Mouse (Mus musculus) telencephalon, adult 2 months (tissue): ENCODE measurements at regions not wholly inside any gene's neighbourhood (a gene's known extent, or its start where the extent isn't known, plus 50 kb on each side); places are given as distances from the start of the nearest gene placed in this dataset.
"Not testable (repeated sequence)": the region's sequence is repeated elsewhere in the genome, so short reads cannot be mapped to it uniquely, and the experiment has no call there.

ENCODE experiments used
- DNase-seq: peaks from one replicate; pipeline ENCODE4 v3.0.0-alpha.2; 2011; ENCODE audit warnings: low read depth, low spot score

DNA sequence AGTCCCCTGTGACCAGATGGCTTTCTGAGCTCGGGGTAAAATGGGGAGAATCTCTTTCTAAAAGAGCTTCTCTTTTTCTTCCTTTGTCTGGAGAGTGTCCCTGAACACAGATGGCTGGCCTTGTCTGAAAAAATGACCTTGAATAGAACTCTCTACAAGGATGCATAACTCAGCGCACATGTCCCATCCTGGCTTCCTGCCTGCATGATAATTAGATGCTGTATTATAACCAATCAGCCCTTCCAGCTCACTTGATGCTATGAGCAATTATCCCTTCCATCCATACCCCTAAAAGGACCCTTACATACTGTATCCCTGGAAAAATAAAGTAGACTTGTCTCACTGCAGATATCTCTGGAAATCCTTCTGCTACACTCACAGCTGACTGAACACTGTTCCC lies 199.7 kb upstream of the Slc7a11 start:
- no peak for DNase-seq

DNA sequence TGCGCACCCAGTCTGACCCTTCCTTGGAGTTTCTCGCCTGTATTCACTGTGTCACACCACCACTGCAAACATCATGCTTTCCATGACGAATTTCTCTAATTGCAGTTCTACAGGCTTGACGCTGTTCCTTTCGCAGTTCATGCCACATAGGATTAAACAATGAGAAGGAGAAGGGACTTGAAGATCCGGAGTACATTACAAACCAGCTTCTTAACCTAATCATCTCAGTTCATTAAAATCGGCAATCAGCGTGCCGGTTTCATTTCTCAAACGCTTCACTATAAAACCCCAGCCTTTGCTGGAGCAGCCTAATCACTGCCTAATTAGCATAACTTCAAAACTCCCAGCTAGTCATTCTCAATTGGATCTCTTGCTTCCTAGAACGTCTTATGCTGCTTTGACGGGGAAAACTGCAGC lies 196.5 kb upstream of the Slc7a11 start:
- peak; percentile 22 for DNase-seq

DNA sequence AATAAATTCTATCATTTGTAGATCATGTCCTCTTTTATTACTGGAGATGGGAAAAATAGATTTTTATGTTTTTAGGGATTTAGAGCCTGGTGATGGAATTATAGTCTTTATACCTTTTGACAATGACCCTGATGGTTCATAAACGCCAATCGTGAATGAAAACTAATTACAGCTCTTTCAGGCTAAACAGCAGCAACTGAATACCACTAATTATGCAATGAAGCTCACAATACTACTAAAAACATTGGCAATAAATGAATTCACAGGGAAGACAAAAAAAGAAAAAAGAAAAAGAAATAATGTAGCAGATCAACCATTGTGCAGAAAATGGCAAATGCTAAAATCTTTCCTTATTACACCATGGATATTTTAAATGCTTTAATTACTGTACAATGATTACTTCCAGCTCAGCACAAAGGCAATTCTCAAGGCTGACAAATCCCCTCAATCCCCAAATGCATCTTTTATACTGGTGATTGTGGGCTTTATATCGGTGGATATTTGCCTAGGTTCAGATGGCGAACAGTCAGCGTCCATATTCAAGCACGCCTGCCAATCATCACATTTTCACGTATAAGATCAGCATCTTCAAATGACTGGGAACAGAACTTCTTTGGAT lies 191.2 kb upstream of the Slc7a11 start:
- DNase-seq, result no peak

DNA sequence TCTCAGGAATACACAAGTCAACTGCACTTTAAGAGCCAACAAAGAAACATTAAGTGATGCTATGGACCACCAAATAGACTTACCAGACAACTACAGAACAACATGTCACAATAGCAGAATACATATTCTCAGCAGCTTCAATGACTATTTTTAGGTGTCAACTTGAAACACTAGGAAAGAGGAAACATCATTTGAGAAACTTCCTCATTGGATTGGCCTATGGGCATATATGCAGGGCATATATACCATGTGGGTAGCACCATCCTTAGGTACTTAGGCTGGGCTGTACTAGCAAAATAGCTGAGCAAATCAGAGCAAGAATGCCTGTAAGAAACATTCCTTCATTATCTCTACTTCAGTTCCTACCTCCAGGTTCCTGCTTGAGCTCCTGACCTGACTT lies 187.9 kb upstream of the Slc7a11 start:
- no peak for DNase-seq

DNA sequence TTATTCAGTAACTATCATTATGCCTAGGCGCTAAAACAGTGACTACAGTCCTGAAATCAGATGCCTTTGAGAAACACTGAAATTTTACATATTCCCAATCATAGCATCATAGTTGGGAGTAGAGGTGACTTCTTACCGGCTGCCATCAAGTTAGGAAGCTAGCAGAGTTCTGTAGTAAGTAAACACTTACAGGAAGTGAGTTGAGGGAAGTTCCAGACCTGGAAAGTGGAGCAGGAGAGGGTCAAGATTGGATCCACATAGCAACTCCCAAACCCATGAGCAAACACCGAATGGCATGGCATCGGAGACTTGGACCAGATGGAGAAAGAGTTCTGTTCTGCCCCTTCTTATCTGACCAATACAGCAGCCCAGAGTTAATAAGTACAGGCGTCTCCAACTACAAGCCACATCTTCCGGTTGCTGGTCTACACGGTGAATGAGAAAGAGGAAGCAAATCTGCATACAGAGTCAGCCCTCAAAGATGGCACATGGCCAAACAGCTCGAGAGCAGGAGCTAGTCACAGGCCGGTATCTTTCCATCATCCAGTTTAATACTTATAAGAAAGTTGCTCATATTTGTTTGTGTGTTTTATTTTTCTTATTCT lies 184.8 kb upstream of the Slc7a11 start:
- no peak for DNase-seq

DNA sequence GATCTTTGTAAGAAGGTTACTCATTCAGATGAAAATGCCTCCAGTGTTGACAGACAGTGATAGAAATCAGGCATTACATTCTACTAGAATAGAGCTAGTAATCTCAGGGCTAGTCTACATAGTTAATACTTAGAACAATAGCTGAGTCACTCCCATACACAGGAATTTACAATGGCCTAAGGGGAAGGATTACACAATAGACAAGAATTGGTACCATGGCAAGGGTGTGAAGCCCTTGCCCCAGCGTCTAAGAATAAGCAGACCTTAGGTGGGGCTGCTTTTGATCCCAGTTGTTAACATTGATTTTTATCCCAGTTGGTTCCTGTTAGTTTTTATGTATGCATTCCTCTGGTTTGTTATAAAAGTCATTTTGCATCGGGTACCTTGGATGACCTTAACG lies 177.8 kb upstream of the Slc7a11 start:
- not testable (repeated sequence) for DNase-seq

DNA sequence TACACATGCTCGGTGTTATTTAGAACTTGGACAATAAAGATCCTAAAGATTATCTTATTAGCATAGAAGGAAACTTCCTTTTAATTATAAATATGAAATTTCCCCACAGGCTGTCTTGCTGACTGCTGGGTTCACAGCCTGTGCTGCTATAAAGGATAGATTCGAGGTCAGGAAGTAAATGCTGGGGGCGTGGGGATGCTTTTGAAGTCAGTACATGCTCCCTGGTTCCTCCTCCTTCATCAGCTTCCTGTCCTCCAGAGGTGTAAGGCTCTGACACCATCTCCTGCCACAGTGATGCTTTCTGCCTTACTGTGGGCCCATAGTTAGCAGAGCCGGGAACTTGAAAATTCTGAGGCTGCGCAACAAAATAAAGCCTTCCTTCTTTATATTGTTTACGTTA lies 175.6 kb upstream of the Slc7a11 start:
- no peak for DNase-seq

DNA sequence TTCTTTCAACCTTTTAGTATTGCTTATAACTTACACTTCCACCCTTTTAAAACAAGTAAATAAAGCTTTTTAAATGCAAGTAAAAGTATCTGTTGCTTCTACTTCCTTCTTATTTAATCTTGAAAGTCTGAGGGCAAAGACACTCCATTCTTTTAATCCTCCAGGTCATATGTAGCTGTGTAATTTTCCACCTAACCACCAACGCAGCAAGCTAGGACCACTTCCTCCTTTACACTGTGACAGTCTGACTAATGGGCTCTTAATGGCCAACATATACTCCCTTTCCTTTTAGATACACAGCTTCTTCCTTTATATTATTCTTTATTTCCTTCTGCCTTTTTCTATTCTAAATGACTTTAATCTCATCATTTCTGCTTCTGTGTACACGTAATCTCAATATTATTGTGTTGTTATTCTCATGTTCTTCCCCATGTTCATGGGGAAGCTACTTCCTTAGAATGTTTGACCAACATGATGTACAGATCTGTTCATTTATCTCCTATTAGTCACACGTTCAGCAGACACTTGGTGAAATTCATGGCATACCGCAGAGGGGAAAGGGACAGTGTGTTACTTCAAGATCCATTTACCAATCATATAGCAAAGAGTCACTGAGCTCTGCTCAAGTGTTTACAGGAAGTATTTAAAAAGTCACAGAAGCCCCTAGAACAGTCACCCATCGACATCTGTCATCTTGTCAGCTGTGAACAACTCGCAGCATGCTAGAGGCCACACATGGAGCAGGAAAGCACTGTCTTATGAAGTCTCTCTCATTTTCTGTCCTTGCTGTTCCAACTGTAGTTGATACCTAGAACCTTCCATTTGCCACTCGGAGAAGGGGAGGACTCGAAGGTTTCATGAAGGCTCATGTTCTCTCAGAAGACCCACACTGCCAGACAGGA lies 172.2 kb upstream of the Slc7a11 start:
- DNase-seq, result no peak

DNA sequence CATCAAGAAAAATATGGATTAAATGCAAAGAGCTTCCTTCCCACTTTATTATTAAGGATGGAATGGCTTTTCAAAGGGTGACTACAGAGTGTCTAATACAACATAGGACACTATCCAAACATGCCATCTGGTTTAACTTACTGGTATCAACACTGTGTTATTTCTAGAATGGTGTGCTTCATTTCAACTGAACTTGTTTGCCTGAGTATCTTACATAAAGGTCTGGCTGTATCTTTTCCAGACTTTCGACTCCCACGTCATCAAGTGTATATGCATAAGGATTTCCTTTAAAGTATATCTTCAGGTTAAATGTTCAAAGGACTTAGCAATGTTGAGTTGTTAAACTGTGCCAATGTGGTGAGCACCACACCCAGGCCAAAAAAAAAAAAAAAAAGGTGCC lies 169.6 kb upstream of the Slc7a11 start:
- peak; percentile 73 for DNase-seq

DNA sequence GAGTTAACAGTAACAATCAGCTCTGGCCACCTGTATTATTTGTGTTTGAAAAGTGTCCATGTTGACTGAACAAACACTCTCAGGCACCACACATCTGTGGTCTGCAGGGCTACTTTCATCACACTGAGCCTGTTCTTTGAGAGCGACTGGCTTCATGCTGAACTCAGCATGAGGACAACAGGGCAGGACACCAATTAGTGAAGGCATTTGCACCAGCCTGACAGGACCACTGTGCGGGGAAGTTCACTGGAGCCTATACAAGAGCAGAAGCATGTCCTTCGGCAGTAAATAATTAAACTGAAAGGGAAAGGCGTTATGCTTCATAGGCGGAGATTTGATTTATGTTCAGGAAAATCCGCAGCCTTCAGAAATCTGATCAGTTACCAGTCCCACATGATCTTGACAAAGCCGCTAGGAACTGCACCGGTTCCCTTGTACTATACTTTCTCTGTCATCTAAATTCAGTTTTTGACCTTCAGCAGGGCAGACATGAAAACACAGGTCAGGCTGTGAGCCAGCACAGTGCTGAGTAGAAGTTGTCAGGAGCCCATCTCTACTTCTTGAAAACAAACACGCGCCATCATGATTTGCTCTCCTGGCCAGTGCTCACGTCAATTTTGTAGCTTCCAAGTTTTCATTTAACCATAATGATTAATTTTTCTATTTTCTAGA lies 166.1 kb upstream of the Slc7a11 start:
- no peak for DNase-seq

DNA sequence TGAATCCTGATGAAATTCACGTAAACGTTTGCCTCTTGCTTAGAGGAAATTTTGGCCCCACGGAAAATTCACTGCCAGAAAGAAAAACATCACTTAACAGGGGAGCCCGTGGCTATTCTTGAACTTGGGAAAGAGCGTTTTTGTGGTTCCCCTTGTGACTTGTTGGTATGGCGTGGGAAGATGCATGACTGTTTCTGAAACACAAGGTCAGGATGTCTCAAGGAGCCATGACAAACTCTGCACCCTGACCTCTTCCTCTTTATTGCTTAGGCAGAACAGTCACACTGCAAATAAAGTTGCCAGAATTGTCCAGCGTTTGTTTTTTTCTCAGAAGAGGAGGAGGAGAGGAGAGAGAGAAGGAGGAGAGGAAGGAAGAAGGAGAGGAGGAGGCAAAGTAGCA lies 164.3 kb upstream of the Slc7a11 start:
- DNase-seq, result no peak

DNA sequence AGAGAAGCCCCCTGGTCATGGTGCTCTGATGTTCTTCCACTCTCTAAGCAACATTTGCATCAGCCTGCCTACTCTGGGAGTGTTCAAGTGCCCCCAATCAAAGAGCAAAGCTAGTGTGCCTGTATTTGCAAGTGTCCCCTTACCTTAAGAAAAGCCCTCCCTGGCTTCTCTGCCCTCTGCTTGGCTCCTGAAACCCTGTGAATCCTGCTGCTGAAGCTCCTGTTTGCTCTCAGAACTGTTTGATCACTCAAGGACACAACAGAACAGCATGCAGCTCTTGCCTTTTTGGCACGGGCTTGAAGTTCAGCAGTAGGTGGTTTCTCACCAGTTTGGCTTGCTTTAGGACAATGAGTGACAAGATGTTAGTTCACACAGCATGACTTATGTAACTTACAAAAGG lies 163.6 kb upstream of the Slc7a11 start:
- DNase-seq, result peak; percentile 21

DNA sequence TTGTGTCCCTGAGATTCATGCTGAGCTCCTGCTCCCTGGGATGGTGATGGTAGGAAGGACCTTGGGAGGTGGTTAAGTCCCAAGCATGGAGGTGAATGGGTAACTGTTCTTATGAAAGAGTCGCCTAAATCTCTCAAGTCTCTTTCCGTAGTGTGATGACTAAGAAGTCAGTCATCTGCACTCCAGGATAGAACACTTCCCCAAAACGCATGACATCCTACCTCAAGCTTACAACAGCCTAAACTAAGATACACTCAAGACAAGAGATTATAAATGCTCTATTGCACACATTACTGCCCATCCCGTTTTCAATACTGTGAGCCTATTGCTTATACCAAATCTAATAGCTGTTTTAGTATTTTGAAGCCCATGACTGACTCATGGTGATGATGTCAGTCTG lies 162.3 kb upstream of the Slc7a11 start:
- DNase-seq, result no peak

DNA sequence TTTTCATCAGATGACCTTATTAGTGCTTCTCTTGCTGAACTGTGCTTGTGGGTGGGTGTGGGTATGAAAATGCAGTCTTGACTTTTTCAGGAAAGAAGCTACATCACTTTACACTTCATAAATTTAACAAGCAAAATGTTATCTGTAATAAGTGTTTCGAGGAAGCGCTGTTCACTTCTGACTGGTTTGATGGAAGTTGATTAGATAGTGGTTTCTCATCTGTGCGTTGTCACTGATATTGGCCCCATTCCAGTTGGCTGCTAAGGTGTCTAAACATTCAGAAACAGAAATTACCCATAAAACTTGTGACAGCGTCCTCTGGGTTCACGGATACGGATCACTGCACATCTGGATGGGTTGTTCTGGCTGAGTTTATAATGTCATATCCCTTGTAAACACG lies 159.8 kb upstream of the Slc7a11 start:
- DNase-seq, result no peak

DNA sequence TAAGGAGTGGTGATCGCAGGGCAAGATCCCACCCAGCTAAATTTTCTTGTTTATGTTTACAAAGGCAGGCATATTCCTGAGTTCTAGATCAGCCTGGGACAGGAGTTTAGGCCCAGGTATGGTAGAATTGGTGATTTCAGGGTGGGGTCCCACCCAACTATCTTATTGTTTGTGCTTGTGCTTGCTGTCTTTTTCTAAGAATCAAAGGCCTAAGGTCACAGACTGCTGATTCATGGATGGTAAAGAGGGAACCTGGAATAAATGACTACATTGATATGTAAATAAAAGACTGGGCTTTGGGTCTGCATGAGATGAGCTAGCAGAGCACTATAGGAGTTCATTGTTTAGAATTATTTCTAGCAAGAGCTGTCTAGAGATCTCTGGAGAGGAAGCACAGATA lies 152.3 kb upstream of the Slc7a11 start:
- DNase-seq, result no peak

DNA sequence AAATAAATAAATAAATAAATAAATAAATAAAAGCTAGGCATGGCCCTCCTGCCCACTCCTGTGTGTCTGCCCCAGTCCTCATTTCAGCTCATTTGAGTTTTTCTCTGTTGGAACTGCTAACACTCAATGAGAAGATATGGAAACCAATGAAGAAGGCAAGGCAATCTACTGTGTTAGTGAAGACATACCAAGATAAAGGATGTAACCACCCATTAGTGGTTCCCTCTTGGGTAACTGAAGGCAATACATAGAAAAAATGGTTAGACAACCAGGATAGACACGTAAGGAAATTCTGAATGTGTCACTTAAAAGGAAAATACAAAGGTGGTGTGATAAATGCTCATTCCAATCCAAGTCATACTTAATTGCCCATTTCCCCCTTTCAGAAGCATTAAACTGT lies 140.9 kb upstream of the Slc7a11 start:
- DNase-seq, result no peak

DNA sequence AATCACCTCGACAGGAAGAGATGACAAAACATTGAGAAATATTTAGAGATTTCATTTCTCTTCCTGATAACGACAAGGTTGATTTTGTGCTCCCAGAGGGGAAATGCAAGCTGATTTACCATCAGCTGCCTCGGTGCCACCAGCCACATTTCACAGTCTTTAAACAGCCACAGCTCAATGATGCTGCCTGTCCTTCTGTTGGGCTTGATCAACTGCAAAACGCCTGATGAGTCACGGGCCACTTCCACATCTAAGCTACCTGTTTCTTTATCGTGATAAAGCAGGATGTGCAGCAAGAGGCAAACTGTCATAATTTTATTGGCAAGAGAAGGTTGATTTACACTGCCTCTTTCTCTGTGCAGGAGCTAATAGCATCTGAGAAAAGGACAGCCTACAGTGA lies 140.1 kb upstream of the Slc7a11 start:
- no peak for DNase-seq

DNA sequence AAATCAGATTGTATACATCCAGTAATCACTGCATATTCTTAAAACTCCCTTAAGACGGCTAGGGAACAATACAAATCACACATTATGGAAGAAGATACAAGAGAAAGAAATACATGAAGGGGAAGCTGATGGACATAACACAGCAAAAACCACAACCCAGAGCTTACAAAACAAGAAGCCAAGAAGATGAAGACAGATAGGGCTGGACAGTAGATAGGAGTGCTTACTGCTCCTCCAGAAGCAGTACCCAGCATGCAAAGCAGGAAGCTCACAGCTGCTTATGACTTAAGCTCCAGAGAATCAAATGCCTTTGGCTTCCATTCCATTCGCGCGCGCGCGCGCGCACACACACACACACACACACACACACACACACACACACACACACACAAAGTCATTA lies 131.0 kb upstream of the Slc7a11 start:
- DNase-seq, result no peak

DNA sequence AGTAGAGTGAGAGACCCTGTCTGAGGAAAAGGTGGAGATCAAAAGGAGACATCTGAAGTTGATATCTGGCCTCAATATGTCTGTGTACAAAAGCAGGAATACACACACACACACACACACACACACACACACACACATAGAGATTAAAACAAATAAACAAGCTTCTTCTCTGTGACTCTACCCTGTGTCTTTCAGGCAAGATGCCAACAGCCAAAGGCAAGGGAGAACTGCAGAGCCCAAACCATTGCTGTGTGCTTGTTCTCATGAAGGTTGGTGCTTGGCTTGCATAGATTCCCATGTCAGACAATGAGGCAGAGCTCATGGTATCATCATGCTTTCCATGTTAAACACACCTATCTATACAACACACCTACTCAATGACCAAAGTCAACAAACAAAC lies 126.6 kb upstream of the Slc7a11 start:
- DNase-seq, result no peak

DNA sequence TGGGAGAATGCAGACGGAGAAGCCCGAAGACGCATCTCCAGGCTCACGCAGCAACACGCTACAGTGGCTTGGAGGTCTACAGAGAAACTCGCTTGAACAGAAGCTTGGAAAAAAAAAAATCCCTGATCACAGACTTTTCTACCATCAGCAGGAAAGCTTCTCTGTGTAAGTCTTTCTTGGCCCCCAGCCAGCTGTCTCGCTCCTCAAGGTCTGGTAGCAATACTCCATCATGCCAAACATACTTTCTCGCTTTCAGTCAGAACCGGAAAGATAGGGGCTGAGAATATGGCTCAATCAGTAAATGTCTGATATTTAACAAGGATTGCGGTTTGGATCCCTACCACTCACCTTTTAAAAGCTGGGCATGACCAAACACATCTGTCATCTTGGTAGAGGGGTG lies 126.2 kb upstream of the Slc7a11 start:
- DNase-seq, result peak; percentile 10

DNA sequence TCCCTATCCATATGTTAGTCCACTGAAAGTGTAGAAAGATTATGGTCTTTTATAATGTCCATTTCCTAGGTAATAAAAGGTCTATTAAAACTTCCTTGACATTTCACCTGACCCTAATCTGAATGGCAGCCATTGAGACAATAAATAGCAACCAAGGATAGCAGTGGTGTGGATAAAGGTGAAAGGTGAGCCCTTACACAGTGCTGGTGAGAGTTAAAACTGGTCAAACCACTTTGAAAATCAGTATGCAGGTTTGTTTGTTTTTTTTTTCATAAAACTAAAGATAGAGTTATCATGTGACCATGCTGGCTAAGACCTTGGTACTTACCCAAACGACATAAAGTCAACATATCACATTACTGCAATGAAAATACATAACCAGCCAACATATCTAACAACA lies 110.7 kb upstream of the Slc7a11 start:
- no peak for DNase-seq

DNA sequence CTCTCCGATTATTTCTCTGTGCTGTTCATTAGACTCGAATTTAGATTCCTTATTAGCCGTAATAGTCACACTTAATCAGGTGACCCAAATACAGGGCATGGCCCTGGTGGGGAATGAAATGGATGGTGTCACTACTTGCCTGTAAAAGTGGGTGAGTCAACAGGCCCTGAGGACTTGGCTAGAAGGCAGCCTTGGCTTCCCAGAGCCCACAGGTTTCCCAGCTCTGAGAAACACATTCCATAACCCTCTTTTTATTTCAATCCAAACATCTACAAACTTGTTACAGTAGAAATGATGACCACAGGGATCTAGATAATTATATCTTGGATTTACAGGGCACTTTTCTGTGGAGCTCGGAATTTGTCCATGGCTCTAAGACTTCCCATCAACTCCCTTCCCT lies 105.2 kb upstream of the Slc7a11 start:
- no peak for DNase-seq
